Mouse (Mus musculus): ENCODE measurements around the gene Strap.
"Not testable (repeated sequence)": the region's sequence is repeated elsewhere in the genome, so short reads cannot be mapped to it uniquely, and the experiment has no call there.

The Strap gene

DNA sequence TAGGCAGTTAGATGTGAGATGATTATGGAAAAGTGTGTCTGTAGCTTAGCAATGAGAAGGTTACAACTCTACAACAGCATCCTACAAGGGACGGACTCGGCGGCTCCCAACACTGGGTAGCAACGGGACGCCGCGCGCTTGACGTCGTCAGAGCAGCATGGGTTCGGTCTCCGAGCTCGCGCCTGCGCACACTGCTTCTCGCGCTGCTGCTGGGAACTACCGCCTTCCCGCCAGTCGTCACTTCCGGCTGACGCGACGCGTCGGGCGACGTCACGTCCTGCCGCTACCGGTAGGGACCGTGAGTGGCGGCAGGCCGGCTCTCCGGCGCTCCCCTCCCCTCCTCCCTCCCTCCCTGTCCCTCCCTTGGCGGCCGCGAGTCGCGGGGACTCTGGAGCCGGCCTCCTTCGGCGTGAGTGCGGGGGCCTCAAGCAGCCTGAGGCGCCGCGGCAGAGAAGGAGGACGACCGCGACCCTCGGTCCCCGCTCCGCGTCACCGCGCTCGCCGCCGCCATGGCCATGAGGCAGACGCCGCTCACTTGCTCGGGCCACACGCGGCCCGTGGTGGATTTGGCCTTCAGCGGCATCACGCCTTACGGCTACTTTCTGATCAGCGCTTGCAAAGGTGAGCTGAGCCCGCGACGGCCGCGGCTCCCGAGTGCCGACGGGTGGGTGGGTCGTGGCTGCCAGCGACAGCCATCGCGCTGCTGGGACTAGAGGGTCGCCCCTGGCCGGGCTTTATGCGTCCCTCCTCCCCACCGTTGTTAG, at the start of gene Strap:
TSS of gene Strap (plus strand) at position 233 of the 764 bp plus-strand sequence.
- peak; percentile 92 for DNase-seq (ENCODE audit: low spot score)

DNA sequence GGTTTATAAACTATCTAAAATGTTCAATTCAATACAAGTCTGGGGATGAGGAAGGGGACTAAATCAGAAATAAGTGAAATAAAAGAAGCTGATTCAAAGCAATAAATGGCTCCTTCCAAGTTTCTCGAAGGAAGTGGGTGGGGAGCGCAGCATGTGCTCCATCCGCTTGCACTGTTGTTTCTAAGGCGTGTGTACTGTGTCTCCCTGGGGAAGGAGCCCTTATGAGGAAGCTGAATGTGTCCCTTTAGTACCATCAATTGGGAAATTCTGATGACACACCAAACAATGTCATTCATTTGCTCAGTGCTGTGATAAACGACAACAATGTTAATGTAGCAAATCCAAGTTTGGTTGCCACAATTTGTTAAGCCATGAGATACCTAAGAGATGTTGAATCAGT, 47.2 kb upstream of the Strap start:
- DNase-seq (ENCODE audit: low spot score), result no peak

DNA sequence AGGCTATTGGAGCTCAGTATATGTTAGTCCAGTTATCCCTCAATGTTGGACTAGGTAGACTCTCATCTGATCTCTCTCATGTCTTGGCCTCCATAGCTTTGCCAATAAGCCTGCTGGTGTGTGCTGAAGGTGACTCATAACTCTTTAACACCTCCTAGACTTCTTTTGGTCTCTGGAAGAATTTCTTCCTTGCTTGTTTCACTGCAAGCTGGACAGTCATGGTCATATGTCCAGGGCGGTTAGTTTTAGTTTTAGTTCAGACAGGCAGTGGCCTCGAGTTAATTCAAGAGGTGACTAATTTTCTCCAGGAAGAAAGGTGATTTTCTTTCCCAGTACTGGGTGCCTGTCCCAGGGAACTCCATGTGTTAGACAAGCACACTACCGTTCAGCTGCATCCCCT, 46.8 kb upstream of the Strap start:
- no peak for DNase-seq (ENCODE audit: low spot score)

DNA sequence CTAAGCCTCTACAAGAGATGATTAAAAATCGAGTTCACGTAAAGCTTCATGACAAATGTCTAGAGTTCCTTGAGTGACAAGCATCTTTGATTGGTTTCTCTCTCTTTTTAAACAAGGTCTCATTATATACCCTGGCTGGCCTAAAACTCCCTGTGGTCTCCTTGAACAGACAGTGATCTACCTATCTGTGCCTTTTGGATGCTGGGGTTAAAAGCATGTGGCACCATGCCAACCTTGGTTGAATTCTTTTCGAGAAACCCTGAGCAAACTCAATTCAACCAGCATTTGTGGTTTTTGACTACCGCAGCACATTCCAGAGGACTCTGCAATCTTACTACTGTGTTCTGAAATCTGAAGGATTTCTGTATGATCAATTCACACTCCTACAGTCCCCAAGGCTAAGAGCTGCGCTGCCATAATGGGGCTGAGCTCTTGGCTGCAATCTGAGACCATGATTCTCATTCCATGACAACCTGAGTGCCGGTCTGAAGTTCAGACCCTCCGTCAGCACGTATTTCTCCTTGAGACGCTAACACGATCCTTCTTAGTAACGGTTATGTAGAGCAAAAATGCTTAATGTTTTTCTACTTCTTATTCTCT, 46.3 kb upstream of the Strap start:
- DNase-seq (ENCODE audit: low spot score), result no peak

DNA sequence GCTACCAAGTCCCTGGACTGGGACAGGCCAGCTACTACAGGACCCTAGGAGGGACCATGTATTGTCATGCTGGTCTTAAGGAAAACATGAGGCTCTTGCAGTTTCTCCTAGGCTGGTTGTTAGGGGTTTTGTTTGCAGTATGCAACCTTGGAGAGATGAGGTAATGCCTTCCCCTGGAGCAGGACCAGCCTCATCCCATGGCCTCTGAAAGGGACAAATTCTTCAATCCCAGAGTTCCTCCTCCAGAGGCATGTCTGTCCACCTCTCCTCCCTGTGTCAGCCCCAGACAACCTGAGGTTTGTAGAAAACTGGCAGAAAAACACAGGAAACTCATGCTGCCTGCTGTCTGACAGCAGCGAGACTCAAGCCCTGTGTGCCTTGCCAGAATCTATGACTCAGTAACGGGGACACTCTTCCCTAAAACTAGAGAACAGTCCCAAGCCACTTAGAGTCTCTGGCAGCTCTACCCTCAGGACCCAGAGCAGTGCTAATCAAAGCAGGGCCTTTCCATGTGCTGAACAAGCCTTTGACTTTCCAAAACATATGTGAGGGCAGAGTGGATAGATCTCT, 44.2 kb upstream of the Strap start:
- DNase-seq (ENCODE audit: low spot score), result no peak

DNA sequence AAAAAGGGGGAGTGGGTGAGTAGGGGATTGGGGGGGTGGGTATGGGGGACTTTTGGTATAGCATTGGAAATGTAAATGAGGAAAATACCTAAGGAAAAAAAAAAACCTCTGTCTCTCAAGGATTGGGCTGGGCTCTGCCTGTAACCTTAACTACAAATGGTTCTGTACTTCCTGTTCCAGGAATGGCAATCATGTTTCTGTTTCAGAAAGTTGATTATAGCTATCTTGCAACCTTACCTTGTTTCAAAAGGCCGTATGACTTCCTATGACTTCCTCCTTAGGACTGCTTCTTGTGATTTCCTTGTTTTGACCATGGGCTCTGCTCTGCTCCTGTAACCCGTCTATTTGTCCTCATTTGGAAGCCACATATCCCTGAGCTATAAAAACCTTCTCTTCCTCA, 40.6 kb upstream of the Strap start:
- no peak for DNase-seq (ENCODE audit: low spot score)

DNA sequence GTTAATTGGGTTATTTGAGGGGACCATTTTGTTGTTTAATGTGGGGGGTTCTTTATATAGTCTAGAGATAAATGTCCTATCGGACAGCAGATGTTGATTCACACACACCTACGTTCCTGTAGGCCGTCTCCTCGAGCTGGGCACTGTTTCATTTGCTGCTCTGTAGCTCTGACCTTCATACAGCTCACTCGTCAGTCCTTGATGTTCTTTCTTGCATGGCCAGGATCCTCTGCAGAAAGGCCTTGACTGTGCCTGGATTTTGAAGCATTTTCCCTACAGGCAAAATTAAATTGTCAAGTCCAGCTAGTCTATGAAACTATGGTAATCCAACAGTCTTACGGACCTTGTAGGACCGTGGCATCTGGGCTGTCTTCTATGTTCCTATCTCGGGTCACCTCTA, 39.8 kb upstream of the Strap start:
- no peak for DNase-seq (ENCODE audit: low spot score)

DNA sequence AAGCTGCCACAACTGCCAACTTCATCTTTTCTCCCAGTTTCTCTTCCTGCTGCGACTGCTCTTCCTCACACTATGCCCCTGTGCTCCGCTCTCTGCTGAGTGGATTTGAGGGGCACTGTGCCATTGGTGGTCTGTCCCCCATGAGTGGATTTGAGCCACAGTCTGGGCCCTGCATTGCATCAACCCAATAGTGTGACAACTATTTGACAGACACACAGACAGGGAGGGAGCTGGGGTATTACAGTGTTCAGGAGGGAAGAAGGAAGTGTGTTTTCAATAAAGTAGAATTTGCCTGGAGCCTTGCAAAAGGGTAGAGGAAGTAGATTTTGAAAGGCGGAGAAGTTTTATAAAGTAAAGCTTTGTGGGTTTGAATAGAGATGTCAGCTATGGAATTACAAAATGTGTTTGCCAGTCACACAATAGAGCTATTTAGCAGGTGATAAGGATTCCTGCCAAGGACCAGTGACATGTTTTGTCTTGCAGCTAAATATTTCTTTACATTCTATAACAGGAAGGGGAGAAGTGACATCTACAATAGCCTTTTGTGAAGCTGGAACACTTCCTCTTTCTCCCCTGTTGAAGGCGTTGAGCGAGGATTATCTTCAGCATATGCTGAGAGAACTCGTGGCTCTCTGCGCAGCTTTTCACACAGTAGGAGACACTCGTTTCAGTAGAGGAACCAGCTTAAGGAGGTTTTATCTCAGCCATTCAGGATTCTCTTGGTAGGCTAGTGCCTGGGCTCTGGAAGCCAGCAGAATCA, 38.3 kb upstream of the Strap start:
- DNase-seq (ENCODE audit: low spot score), result no peak

DNA sequence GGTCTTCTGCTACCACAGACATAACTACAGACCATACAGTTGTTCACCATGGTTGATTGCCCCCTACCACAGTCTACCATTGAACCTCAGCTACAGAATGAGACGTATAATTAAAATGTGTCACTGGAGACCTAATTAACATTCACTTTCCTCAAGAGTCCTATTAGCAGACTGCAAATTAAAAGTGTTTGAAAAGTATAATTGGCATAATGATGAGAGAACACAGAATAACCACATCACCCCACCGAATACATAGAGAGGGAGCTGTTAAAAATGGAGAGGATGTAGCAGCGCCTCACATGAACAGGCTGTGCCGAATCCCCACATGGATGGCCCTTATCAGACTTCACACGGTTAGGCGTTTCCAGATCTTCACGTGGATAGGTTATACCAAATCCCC, 35.4 kb upstream of the Strap start:
- no peak for DNase-seq (ENCODE audit: low spot score)

DNA sequence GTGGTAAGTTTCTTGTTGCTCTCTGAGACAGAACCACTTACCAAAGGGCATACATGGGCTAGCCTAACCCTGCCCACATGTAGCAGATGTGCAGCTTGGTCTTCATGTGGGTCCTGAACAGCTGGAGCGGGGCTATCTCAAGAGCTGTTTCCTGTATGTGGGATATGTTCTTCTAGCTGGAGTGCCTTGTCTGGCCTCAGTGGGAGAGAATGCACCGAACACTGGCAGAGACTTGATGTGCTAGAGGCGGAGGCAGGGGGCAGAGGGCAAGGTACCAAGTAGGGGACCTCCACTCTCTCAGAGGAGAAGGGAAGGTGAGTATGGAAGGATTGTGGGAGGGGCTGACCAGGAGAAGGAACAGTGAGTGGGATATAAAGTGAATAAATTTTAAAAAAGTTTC, 32.7 kb upstream of the Strap start:
- no peak for DNase-seq (ENCODE audit: low spot score)

DNA sequence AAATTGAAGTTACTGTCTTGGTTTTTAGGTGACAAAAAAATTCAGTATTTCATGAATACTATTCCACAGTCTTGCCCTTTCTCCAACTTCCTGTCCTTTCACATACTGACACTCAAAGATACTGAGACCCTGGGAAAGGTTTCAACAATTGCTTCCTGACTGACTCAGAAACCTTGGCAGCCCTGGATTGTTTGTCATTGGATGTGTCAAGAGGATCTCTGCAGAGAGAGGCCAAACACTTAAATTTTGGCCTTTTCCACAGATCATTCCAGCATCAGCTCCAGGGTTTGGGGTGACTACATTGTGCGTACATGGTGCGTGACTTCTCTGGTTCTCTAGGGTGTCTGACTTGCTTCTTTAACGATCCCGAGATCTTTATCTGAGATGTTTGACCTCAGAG, 32.0 kb upstream of the Strap start:
- DNase-seq (ENCODE audit: low spot score), result no peak

DNA sequence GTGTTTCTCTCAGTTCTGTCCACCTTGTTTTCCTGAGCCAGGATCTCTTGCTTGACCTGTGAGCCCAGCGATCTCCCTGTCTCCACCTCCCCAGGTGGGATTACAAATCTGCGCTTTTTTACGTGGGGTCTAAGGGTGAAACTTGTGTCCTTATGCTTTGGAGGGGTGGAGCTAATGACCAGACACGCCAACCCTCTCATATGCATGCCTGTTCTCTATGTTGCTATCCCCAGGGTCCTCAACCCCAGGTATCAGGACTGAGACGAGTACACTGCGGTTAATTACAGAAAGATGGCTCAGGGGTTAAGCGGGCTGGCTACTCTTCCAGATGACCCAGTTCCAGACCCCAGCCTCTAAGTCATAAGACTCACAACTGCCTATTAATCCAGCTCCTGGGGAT, 31.4 kb upstream of the Strap start:
- DNase-seq (ENCODE audit: low spot score), result no peak

DNA sequence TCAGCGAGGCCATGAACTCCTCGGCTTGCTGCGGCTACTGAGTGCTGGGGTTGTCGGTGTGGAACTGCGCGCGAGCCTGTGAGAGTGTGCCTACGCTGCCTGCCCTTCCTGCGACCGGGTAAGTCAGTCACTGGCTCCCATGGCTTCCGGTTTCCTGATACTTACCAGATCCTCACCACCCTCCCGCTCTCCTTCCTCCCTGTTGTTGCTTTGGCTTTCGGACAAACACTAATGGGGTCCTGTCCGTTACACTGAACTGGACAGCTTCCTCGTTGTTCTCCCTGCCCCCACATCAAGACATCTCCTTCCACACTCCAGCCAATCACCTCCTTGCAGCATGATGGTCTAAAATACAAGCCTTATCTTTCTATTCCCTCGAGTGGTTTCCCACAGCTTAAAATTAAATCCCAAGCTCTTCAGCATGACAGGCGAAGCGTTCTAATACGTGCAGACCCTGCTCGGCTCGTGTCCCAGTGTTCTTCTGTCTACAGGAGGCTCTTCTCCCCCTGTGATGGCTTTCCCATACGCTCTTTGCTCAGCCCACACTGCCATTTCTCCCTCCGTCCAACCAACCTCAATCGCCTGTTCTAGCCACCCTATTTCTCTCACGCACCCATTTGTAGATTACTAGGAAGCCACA, 30.5 kb upstream of the Strap start:
- DNase-seq (ENCODE audit: low spot score), result no peak

DNA sequence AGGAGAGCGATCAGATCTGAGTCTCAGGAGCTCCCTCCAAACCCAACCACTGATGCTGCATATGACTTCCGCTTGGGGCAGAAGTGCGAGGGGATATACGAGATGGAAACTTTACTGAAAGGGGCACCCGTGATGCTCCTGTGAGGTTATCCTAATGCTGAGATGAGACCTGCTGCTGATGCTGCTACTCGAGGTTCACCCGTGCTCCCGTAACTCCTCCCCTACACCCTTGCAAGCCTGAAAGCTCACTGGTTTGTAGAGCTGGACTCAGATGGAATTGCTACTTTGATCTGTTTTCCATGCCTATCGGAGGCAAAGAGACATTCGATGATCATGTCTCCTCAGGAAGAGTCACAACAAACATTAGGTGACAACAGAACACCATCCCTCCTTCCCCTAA, 28.7 kb upstream of the Strap start:
- DNase-seq (ENCODE audit: low spot score), result no peak

DNA sequence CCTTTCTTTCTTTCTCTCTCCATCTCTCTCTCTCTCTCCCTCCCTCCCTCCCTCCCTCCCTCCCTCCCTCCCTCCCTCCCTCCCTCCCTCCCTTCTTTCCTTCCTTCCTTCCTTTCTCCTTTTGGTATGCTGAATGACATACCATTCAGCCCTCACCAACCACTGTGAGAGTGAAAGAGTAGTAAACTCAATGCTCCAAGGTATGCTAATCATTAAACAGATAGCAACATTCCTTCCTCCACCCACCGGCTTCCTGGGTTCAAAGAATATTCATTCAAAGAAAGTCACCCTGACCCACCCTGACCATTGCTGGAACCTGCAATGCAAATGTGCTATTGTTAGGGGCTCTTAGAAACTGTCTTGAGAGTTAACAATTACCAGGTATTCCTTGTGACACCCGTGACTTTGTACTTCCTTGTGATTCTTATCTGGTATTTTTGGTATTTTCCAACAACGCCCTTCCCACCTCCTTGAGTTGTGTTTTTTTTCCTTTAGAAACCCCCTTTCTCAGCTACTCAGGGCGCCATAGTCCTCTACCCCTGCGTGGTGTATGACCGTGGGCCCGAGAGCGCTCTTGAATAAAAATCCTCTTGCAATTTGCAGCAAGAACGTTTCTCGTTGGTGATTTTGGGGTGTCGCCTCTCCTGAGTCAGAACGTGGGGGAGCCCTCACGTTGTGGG, 26.0 kb upstream of the Strap start:
- not testable (repeated sequence) for DNase-seq (ENCODE audit: low spot score)

DNA sequence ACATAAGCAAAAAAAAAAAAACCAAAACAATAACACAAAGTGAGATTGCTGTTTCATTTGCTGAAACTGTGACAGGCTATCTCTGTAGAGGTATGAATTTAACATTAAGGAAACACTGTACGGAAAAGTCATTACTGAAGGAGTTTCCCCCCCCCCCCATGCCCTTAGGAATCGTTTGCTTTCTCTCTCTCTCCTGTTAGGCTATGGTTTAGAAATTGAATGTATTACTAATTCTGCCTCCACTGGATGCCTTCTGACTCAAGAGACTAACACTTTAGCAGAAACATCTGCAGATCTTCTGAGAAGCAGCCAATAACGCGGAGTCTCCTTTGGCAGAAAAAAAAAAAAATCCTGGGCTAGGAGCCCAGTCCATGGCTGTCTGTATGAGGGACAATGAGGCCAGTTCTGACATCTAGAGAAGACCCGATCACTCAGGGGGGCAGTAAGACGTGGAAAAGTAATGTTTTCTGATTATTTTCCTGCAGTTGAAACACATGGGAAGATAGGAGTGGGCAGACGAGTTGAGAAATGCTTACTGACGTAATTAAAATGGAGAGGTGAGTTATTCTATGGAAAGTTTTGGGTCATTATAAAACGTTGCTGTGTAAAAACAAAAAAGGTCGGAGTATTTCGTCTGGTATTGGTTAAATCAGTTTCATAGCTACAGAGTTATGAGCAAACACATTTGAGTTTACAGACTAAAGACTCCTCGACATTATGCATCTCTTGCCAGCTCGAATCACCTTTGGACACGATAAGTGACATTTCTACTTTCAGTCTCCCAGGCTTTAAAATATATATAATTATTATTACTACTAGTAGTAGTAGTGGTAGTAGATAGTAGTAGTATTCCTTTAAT, 24.5 kb upstream of the Strap start:
- DNase-seq (ENCODE audit: low spot score), result no peak

DNA sequence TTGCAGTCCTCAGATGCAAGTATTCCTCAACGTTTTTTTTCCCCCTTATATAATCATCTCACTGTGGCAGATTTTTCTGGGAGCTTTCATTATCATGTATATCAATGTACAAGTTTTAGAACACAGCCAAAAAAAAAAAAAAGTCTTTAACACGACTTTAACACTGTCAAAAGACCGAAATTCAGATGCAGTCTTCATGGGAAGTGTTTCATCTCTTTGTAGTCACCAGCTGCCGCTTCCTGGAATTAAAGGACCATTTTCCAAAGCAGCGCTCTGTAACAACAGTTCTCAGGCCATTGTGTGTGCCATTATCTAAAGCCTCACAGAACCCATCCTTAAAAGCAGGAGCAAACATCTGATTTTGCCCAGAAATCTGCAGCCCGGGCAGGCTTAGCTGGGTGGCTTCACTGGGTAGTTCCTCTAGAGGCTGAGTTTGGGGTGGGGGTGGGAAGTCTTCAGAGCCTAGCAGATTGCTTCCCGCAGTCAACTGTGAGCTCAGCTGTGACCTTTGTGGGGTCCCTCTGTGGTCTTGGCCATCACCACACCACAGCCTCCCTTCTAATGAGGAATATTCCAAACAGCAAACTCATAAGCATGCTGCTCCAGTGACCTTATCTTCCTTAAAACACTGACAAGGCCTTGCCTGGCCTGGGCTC, 22.1 kb upstream of the Strap start:
- DNase-seq (ENCODE audit: low spot score), result no peak

DNA sequence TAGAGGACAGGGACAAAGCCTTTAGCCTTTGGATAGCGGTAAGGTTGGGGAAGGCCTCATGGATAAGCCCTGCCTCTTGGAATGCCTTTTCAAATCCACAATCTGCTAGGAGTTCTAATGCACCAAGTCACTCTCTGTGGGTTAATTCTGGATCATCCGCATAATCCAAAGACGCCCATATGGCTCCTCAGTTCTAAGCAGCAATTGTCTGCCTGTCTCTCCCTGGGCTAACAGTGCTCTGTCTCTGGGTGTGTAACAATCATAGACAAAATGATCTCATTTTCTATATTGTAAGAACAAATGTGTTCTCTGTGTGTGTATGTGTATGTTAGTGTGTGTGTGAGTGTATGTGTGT, 21.6 kb upstream of the Strap start:
- no peak for DNase-seq (ENCODE audit: low spot score)

DNA sequence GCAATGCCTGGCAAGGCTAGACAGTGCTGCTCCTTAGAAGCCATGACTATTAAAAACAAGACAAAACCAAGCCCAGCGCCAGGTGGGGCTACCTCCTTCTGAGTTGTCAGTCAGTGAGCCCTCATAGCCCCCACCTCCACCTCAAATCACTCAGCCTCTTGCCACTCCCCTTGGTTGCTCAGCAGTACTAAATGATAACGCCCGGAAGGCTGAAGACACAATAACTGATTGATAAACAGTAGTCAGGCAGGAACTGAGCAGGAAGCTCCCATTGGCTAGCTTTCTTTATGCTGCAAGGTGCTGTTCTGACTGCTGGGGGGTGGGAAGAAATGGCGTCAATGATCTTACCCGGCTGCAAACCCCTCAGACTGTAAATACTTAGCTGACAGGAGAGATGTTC, 18.1 kb upstream of the Strap start:
- no peak for DNase-seq (ENCODE audit: low spot score)

DNA sequence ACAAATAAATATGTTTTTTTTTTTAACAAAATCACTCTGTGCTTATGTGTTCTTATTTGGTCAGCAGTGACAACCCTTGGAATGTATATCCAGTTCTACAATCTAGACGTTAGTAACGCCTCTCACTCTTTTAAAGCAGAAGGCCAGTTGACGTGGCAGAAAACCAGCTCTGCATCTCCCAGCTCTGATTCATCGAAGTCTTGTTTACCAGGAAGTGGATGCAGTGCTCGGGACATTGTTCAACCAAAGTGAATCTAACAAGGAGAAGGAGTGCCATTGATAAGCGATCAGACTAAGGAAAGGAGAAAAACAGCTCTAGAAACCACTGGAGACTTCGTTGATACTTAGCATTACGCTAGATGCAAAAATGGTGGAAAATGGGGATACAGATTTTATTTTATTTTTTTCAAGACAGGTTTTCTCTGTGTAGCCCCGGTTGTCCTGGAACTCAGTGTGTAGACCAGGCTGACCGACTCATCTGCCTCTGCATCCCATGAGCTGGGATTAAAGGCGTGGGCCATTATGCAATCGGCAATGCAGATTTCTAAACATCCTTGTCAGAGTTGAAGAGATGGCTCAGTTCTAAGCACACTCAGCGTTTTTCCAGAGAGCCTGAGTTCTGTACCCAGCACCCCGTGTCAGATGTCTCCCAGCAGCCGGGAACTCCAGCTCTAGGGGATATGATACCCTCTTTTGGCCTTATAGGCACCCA, 12.5 kb upstream of the Strap start:
- DNase-seq (ENCODE audit: low spot score), result no peak

Measured in left cerebral cortex, adult 11 months (tissue).